Mouse (Mus musculus) testis, adult 2 months (tissue): ENCODE data around the gene Zfyve19. TPM values are rescaled to one million over a fixed set of nuclear protein-coding genes. Genes with fewer than 3 reads are reported as not detected.

ENCODE experiments used
- H3K27ac ChIP-seq: fragments of 200-500 bp; 2 replicates; pipeline ENCODE4 v1.5.1; 2012; ENCODE audit warnings: low read depth, low read length; ENCODE audit not compliant: control insufficient read depth, insufficient read depth
- H3K27me3 ChIP-seq: fragments of 200-500 bp; 2 replicates; pipeline ENCODE4 v1.6.1; 2012; ENCODE audit warnings: mild to moderate bottlenecking, low read length, moderate library complexity; ENCODE audit not compliant: control insufficient read depth, insufficient read depth
- H3K36me3 ChIP-seq: fragments of 200-500 bp; 2 replicates; pipeline ENCODE4 v1.6.1; 2012; ENCODE audit warnings: mild to moderate bottlenecking, low read length; ENCODE audit not compliant: control insufficient read depth, insufficient read depth
- H3K4me1 ChIP-seq: fragments of 200-500 bp; 2 replicates; pipeline ENCODE4 v1.6.1; 2012; ENCODE audit warnings: low read length; ENCODE audit not compliant: control insufficient read depth, insufficient read depth
- H3K4me3 ChIP-seq: fragments of 200-500 bp; 2 replicates; pipeline ENCODE4 v1.5.1; 2012; ENCODE audit warnings: low read depth, mild to moderate bottlenecking, low read length, moderate library complexity, mixed read lengths; ENCODE audit not compliant: control insufficient read depth
- CTCF ChIP-seq: fragments of 200-500 bp; IDR thresholded peaks from 2 replicates; pipeline ENCODE4 v1.5.1; 2012; ENCODE audit warnings: low read depth, mild to moderate bottlenecking, inconsistent platforms, low read length, moderate library complexity; ENCODE audit not compliant: control insufficient read depth, insufficient read depth, insufficient replicate concordance
- POLR2A ChIP-seq: fragments of 200-500 bp; IDR thresholded peaks from 2 replicates; pipeline ENCODE4 v1.6.1; 2012; ENCODE audit warnings: low read depth, mild to moderate bottlenecking, inconsistent platforms, low read length, moderate library complexity; ENCODE audit not compliant: control insufficient read depth
- polyA plus RNA-seq: library from polyadenylated mRNA; depleted of rRNA; stranded (reverse); fragments of >200 nt; gene quantifications from 2 replicates; pipeline ENCODE4 v1.2.3, GENCODE M21; 2012; rRNA removed

The Zfyve19 gene
- polyA plus RNA-seq = 34.5 and 38.7 TPM in 2 replicates

DNA sequence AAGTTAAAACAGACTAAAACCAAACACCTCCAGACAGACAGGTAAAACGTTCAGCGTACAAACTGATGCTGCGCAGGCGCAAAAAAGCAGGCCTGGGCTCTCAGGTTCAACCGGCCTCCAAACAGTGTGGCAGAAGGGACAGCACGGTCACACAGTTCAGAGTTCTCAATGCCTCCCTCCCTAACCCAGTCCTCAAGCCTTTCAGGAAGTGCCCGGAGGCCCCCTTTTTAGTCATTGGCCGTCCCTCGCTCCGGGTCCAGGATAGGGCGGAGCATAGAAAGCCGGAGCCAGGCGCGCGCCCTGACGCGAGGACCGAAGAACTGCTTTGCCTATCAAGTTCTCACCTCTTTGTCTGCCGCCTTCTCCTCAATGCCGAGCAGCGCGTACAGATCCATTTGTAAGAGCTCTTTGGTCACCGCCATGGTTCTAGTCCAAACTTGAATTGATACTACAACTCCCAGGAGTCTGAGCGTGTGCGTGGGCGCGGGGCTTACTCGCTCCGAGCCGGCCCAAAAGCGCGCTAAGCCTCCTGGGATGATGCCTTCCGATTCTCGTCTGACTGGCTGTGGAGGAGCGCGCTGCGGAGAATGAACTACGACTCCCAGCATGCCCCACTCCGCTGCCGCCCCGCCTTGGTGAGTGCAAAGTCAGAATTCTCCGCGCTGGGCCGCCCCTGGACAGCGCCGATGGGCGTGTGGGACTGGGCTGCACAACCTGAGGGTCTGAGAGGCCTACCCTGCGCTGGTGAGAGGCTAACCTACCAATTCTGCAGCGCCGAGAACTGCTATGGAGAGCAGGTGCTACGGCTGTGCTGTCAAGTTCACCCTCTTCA is at the start of gene Zfyve19, which contains the start of gene Dnajc17:
Gene Zfyve19, plus strand, starts transcription at position 274 of the 832 bp plus-strand sequence.
Gene Dnajc17, minus strand, starts transcription at position 452 of the 832 bp plus-strand sequence.
- H3K27ac ChIP-seq = peak within 1 kb of the TSS; percentile 96
- peak within 1 kb of the TSS; percentile 100 for H3K4me3 ChIP-seq
- no peaks in the 10 kb centered on the region for H3K27me3 ChIP-seq

DNA sequence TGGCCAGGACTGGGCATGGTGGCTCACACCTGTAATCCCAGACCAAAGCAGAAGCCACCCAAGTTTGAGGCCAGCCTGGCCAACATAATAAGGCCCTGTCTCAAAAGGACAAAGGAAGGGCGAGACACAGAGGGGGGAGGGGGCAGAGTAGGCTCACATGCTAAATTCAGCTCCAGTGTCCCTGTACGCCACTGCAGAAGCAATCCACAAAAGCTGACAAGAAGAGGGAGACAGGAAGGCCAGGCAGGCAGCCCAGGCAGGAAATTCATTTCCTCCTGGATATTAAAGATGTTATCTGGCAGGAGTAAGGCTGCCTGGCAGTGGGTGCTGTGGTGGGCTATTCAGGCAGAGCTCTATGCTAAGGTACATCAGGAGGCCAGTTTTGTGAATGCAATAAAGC is 47.2 kb upstream of the Zfyve19 start:
- TF ChIP-seq POLR2A (no peak), CTCF (no peak)
- H3K27me3 ChIP-seq = no peaks in the 10 kb centered on the region
- no peak overlapping the region for H3K4me3 ChIP-seq
- no peak overlapping the region for H3K27ac ChIP-seq
- no peaks in the 10 kb centered on the region for H3K36me3 ChIP-seq
- H3K4me1 ChIP-seq = no peaks in the 10 kb centered on the region; the same call in 1 of the 2 replicates

More for the DNA sequence above, at the start of gene Zfyve19, which contains the start of gene Dnajc17:
- H3K4me1 ChIP-seq = peaks cover 7% of the 10 kb centered on the region
- TF ChIP-seq CTCF (no peak), POLR2A (peak; percentile 74)
- H3K36me3 ChIP-seq = no peaks in the 10 kb centered on the region; the same call in 1 of the 2 replicates

DNA sequence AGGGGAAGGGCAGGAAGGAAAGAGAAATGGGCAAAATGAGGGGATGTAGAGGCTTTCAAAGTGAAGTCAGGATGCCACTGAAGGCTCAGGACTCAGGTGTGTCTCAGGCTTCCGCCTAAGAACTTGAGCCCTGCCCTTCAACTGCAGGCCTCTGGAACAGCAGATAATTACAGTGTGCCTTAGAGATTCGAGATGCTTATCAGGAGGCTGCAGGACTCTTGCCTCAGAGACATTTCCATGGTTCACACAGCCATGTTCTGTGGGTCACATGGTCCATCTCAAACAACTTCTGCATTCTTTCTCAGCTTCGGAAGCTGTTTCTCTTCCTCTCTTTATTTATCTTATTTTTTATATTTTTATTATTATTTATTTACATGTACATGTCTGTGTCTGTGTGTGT is 45.3 kb upstream of the Zfyve19 start:
- TF ChIP-seq POLR2A (no peak), CTCF (no peak)
- no peaks in the 10 kb centered on the region for H3K36me3 ChIP-seq
- H3K4me1 ChIP-seq = peaks cover 15% of the 10 kb centered on the region
- H3K27me3 ChIP-seq = no peaks in the 10 kb centered on the region
- no peak overlapping the region for H3K27ac ChIP-seq
- no peak overlapping the region for H3K4me3 ChIP-seq

GRCm38 (mm10) chr2:119163999-119164398 is 44.4 kb upstream of the Zfyve19 start:
- no peak for TF ChIP-seq CTCF
- TF ChIP-seq POLR2A = no peak
- Histone ChIP-seq H3K36me3 (no peaks in the 10 kb centered on the region), H3K27me3 (no peaks in the 10 kb centered on the region), H3K4me3 (no peak overlapping the region), H3K4me1 (peaks cover 15% of the 10 kb centered on the region), H3K27ac (no peak overlapping the region)

DNA sequence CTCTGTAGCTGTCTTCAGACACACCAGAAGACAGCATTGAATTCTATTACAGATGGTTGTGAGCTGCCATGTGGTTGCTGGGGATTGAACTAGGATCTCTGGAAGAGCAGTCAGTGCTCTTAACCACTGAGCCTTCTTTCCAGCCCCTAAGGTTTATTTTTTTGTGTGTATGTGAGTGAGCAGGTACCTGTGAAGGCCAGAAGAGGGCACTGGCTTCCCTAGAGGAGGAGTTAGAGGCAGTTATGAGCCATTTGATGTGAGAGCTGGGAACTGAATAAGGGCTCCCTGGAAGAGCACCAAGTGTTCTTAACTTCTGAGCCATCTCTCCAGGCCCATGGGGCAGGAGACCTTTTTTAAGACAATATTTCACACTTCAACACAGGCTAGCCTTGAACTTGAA is 43.0 kb upstream of the Zfyve19 start:
- Histone ChIP-seq H3K4me3 (no peak overlapping the region), H3K36me3 (no peaks in the 10 kb centered on the region), H3K27ac (no peak overlapping the region), H3K4me1 (peaks cover 15% of the 10 kb centered on the region), H3K27me3 (no peaks in the 10 kb centered on the region)
- TF ChIP-seq POLR2A (no peak), CTCF (no peak)

GRCm38 (mm10) chr2:119166901-119167865 is 41.2 kb upstream of the Zfyve19 start, which contains the start of gene Gchfr:
Gene Gchfr, plus strand, starts transcription at chr2:119167773.
- no peaks in the 10 kb centered on the region for H3K27me3 ChIP-seq
- H3K27ac ChIP-seq = no peak within 1 kb of the TSS
- peak within 1 kb of the TSS; percentile 58 for H3K4me3 ChIP-seq
- TF ChIP-seq CTCF = no peak
- TF ChIP-seq POLR2A = no peak
- H3K36me3 ChIP-seq = no peaks in the 10 kb centered on the region
- peaks cover 15% of the 10 kb centered on the region for H3K4me1 ChIP-seq
